Mouse (Mus musculus): ENCODE results near the gene Ascc1. TPM values are rescaled to one million over a fixed set of nuclear protein-coding genes. Genes with fewer than 3 reads are reported as not detected.
"Not testable (repeated sequence)": the region's sequence is repeated elsewhere in the genome, so short reads cannot be mapped to it uniquely, and the experiment has no call there.

Ascc1 gene
- polyA plus RNA-seq, 1 experiment from 2014 or later: 16.0 TPM

DNA sequence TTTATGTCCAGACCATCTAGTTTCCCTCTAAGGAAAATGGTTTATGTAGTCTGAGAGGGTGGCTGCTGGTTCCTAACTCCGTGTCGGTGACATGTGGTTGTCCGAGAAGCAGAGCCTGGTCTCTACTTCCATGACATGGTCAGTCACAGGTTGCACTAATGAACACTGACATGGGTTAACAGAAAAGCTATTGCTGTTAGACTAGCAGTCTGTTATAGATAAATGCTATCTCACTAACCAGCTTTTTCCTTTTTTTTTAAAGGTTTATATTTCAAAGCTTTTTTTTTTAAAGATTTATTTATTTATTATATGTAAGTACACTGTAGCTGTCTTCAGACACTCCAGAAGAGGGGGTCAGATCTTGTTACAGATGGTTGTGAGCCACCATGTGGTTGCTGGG is 3.5 kb upstream of the Ascc1 start:
- no peak overlapping the region for H3K27ac ChIP-seq (ENCODE audit: low read length)
- no peaks in the 10 kb centered on the region for H3K9me3 ChIP-seq (replicated peaks; ENCODE audit: control insufficient read depth, low read length)
- no peak for ATAC-seq (ENCODE audit: low read depth)
- no peak overlapping the region for H3K4me2 ChIP-seq (ENCODE audit: low read depth, low read length)
- no peak overlapping the region for H3K4me3 ChIP-seq (ENCODE audit: low read depth, low read length)
- H3K9ac ChIP-seq (ENCODE audit: low read depth, low read length): no peak overlapping the region
- H3K36me3 ChIP-seq (ENCODE audit: control insufficient read depth, insufficient read depth): peaks cover 8% of the 10 kb centered on the region
- no peaks in the 10 kb centered on the region for H3K27me3 ChIP-seq (ENCODE audit: control insufficient read depth, insufficient read depth, low read depth, low read length)
- peaks cover 13% of the 10 kb centered on the region for H3K4me1 ChIP-seq (ENCODE audit: control insufficient read depth, low read depth, low read length)
- 50% methylated on average over 3 of the region's 3 CpGs for WGBS (ENCODE audit: insufficient replicate concordance)

DNA sequence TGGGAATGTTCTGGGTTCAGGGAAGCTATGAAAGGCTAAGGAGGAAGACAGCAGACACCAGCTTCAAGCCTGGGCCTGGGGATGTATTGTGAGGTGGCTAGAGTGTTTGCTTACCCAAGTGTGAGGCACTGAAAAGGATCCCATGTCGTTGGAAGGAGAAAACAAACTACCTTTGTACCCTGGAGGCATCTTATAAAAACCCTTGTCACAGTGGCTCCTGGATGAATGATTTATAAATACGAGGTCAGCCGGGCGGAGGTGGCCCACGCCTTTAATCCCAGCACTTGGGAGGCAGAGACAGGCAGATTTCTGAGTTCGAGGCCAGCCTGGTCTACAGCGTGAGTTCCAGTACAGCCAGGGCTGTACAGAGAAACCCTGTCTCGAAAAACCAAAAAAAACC is 942 bp upstream of the Ascc1 start:
- H3K4me3 ChIP-seq (ENCODE audit: low read depth, low read length): peak overlapping the region; percentile 77
- H3K4me2 ChIP-seq (ENCODE audit: low read depth, low read length): peak overlapping the region; percentile 95
- peak overlapping the region; percentile 77 for H3K9ac ChIP-seq (ENCODE audit: low read depth, low read length)
- WGBS (ENCODE audit: insufficient replicate concordance): 64% methylated on average over 8 of the region's 8 CpGs
- ATAC-seq (ENCODE audit: low read depth); H3K27ac ChIP-seq (ENCODE audit: low read length); H3K36me3 ChIP-seq (ENCODE audit: control insufficient read depth, insufficient read depth); H3K9me3 ChIP-seq (replicated peaks; ENCODE audit: control insufficient read depth, low read length); H3K27me3 ChIP-seq (ENCODE audit: control insufficient read depth, insufficient read depth, low read depth, low read length): not testable (repeated sequence)
- H3K4me1 ChIP-seq (ENCODE audit: control insufficient read depth, low read depth, low read length): peaks cover 13% of the 10 kb centered on the region

DNA sequence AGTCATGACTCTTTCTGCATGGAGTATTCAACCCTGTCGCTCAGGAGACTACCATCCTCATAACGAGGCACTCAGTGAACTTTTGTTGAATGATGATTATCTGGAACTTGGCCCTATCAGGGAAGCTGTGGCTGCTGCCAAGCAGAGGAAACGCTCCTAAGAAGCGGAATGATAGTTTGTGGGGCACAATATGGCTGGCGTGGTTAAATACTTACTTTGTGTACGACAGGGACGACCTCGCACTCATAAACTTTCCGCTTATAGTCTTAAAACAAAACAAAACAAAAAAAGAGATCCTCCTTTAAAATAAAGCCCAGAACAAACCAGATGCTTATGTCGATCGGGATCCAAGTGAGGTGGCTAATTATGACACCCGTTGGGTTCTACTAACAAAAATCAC is 402 bp upstream of the Ascc1 start:
- ATAC-seq (ENCODE audit: low read depth): no peak
- WGBS (ENCODE audit: insufficient replicate concordance): 1% methylated on average over 12 of the region's 12 CpGs
- H3K4me3 ChIP-seq (ENCODE audit: low read depth, low read length): peak overlapping the region; percentile 77

DNA sequence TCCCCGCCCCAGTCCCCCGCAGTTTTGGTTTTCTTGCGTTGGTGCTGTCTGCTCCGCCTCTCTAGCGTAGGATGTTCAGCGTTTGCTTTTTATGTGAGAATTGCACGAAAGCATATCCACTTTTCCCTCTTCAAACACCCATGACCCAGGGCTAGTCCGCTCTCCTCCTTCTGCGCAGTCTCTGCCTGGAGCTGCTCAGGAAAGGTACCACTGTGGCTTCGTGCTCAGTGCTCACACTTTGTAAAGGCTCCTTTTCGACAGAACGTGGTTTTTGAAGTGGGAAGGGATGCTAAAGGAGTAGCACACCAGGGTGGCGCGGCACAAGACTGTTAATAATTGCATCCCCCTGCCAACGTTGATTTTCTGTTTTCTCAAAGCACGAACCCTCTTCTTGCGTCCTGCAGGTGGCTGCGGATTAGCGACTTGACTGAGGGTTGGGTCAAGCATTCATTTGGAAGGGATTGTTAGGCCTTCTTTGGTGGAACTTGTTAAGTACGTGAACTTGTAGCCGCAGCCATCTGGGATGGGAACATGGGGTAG is 678 bp downstream of the Ascc1 start:
- peak overlapping the region; percentile 77 for H3K4me3 ChIP-seq (ENCODE audit: low read depth, low read length)
- WGBS (ENCODE audit: insufficient replicate concordance): under 1% methylated on average over 21 of the region's 21 CpGs
- peak overlapping the region; percentile 99 for H3K27ac ChIP-seq (ENCODE audit: low read length)
- peak overlapping the region; percentile 76 for H3K9ac ChIP-seq (ENCODE audit: low read depth, low read length)
- H3K9me3 ChIP-seq (replicated peaks; ENCODE audit: control insufficient read depth, low read length): no peaks in the 10 kb centered on the region
- H3K4me1 ChIP-seq (ENCODE audit: control insufficient read depth, low read depth, low read length): peaks cover 13% of the 10 kb centered on the region
- no peaks in the 10 kb centered on the region for H3K36me3 ChIP-seq (ENCODE audit: control insufficient read depth, insufficient read depth)
- no peaks in the 10 kb centered on the region for H3K27me3 ChIP-seq (ENCODE audit: control insufficient read depth, insufficient read depth, low read depth, low read length)
- ATAC-seq (ENCODE audit: low read depth): no peak
- H3K4me2 ChIP-seq (ENCODE audit: low read depth, low read length): peak overlapping the region; percentile 95

More for the DNA sequence above, 402 bp upstream of the Ascc1 start:
- H3K9me3 ChIP-seq (replicated peaks; ENCODE audit: control insufficient read depth, low read length): no peaks in the 10 kb centered on the region
- H3K36me3 ChIP-seq (ENCODE audit: control insufficient read depth, insufficient read depth): no peaks in the 10 kb centered on the region
- no peaks in the 10 kb centered on the region for H3K27me3 ChIP-seq (ENCODE audit: control insufficient read depth, insufficient read depth, low read depth, low read length)
- peaks cover 13% of the 10 kb centered on the region for H3K4me1 ChIP-seq (ENCODE audit: control insufficient read depth, low read depth, low read length)
- H3K27ac ChIP-seq (ENCODE audit: low read length): peak overlapping the region; percentile 99
- H3K4me2 ChIP-seq (ENCODE audit: low read depth, low read length): peak overlapping the region; percentile 95
- H3K9ac ChIP-seq (ENCODE audit: low read depth, low read length): peak overlapping the region; percentile 77

DNA sequence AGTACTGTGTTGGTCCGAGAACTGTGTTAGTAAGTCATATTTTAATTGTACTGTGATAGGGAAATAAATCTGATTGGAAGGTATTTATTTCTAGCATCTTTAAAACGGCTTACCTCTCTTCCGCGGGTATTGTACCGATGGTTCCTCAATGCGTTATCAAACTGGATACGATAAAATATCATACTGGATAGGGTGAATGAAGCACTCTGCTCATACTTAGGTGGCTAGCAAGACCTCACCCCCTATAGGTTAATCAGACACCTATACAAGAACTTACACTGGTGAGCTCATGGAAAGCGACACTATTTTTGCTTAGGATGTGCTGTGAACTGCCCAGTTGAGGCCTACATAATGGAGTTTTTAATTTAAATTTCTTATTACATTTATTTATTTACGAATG is 1.2 kb downstream of the Ascc1 start:
- Histone ChIP-seq H3K9ac (ENCODE audit: low read depth, low read length) (peak overlapping the region; percentile 76), H3K36me3 (ENCODE audit: control insufficient read depth, insufficient read depth) (no peaks in the 10 kb centered on the region), H3K27ac (ENCODE audit: low read length) (peak overlapping the region; percentile 99), H3K4me1 (ENCODE audit: control insufficient read depth, low read depth, low read length) (peaks cover 13% of the 10 kb centered on the region), H3K9me3 (replicated peaks; ENCODE audit: control insufficient read depth, low read length) (no peaks in the 10 kb centered on the region), H3K4me2 (ENCODE audit: low read depth, low read length) (peak overlapping the region; percentile 95), H3K4me3 (ENCODE audit: low read depth, low read length) (peak overlapping the region; percentile 77), H3K27me3 (ENCODE audit: control insufficient read depth, insufficient read depth, low read depth, low read length) (no peaks in the 10 kb centered on the region)
- WGBS (ENCODE audit: insufficient replicate concordance): 69% methylated on average over 9 of the region's 9 CpGs
- ATAC-seq (ENCODE audit: low read depth): no peak

DNA sequence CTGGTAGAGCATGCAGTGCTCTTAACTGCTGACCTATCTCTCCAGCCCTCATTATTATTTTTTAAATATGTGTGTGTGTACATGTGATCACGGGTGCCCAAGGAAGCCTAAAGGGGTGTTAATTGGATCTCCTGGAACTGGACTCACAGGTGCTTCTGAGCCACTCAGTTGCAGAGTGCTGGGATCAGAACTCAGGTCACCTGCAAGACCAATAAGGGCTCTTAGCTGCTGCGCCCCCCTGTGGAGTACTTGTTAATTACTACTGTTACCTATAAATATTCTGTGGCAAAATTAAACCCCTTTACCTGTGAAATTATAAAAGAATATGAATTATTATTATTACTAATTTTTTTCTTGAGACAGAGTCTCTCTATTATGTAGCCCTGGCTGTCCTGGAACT is 2.7 kb downstream of the Ascc1 start:
- Histone ChIP-seq H3K4me2 (ENCODE audit: low read depth, low read length) (no peak overlapping the region), H3K27ac (ENCODE audit: low read length) (no peak overlapping the region), H3K9ac (ENCODE audit: low read depth, low read length) (no peak overlapping the region), H3K4me1 (ENCODE audit: control insufficient read depth, low read depth, low read length) (peaks cover 13% of the 10 kb centered on the region), H3K9me3 (replicated peaks; ENCODE audit: control insufficient read depth, low read length) (no peaks in the 10 kb centered on the region), H3K36me3 (ENCODE audit: control insufficient read depth, insufficient read depth) (no peaks in the 10 kb centered on the region), H3K4me3 (ENCODE audit: low read depth, low read length) (no peak overlapping the region), H3K27me3 (ENCODE audit: control insufficient read depth, insufficient read depth, low read depth, low read length) (no peaks in the 10 kb centered on the region)
- no peak for ATAC-seq (ENCODE audit: low read depth)
- WGBS (ENCODE audit: insufficient replicate concordance): 34% methylated on average over 2 of the region's 2 CpGs

DNA sequence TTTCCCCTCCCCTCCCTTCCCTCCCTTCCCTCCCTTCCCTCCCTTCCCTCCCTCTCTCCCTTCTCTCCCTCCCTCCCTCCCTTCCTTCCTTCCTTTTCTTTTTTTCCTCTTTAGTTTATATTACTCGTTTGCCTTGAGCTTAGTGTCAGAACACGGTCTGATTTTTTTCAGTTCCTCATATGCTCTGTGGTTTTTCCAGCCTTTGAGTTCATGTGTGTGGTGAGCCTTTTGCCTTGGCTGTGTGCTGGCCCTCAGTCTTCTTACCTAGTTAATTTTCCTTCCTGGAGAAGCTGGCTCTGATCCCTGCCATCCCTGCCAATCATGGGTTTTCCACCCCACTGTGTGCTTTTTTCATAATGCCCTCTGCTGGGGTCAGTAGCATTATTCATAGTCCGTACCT is 6.5 kb downstream of the Ascc1 start:
- Histone ChIP-seq H3K4me2 (ENCODE audit: low read depth, low read length) (no peak overlapping the region), H3K4me3 (ENCODE audit: low read depth, low read length) (no peak overlapping the region), H3K27ac (ENCODE audit: low read length) (no peak overlapping the region), H3K27me3 (ENCODE audit: control insufficient read depth, insufficient read depth, low read depth, low read length) (no peaks in the 10 kb centered on the region), H3K4me1 (ENCODE audit: control insufficient read depth, low read depth, low read length) (no peaks in the 10 kb centered on the region; the same call in 1 of the 2 replicates), H3K36me3 (ENCODE audit: control insufficient read depth, insufficient read depth) (no peaks in the 10 kb centered on the region), H3K9ac (ENCODE audit: low read depth, low read length) (no peak overlapping the region), H3K9me3 (replicated peaks; ENCODE audit: control insufficient read depth, low read length) (no peaks in the 10 kb centered on the region)
- 50% methylated on average over 3 of the region's 3 CpGs for WGBS (ENCODE audit: insufficient replicate concordance)
- ATAC-seq (ENCODE audit: low read depth): no peak

DNA sequence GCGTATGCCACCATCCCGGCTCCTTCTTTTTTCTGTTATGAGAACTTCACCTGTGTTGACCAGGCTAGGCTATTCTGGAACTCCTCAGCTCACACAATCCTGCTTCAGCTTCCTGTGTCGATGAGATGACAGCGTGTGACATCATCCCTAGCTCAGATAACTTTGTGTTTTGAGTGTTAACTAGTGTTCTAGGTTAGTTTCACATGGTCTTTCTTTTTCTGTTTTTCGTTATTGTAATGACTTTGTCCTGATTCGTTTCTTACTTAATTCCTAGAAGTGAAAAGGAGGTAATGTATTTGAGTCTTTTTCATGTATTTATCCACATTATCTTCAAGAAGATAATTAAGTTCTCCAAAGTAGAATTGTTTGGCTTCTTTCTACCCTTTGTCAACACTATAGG is 13.6 kb downstream of the Ascc1 start:
- Histone ChIP-seq H3K4me2 (ENCODE audit: low read depth, low read length) (no peak overlapping the region), H3K27ac (ENCODE audit: low read length) (no peak overlapping the region), H3K4me3 (ENCODE audit: low read depth, low read length) (no peak overlapping the region), H3K36me3 (ENCODE audit: control insufficient read depth, insufficient read depth) (peaks cover 3% of the 10 kb centered on the region; the same call in 1 of the 2 replicates), H3K9ac (ENCODE audit: low read depth, low read length) (no peak overlapping the region), H3K27me3 (ENCODE audit: control insufficient read depth, insufficient read depth, low read depth, low read length) (no peaks in the 10 kb centered on the region), H3K9me3 (replicated peaks; ENCODE audit: control insufficient read depth, low read length) (no peaks in the 10 kb centered on the region), H3K4me1 (ENCODE audit: control insufficient read depth, low read depth, low read length) (no peaks in the 10 kb centered on the region)
- 80% methylated on average over 6 of the region's 6 CpGs for WGBS (ENCODE audit: insufficient replicate concordance)
- no peak for ATAC-seq (ENCODE audit: low read depth)

DNA sequence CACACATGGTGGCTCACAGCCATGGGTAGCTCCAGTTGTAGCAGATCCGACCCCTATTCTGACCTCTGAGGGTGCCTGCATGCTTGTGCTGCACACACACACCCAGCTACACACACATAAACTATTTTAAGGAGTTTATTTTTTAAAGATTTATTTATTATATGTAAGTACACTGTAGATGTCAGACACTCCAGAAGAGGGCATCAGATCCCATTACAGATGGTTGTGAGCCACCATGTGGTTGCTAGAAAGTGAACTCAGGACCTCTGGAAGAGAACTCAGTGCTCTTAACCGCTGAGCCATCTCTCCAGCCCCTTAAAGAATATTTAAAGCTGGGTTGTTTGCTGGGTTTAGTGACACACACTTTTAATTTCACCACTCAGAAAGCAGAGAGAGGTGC is 16.7 kb downstream of the Ascc1 start:
- WGBS (ENCODE audit: insufficient replicate concordance): 62% methylated on average over 2 of the region's 2 CpGs
- no peak for ATAC-seq (ENCODE audit: low read depth)

More for the DNA sequence above, 16.7 kb downstream of the Ascc1 start:
- no peaks in the 10 kb centered on the region for H3K9me3 ChIP-seq (replicated peaks; ENCODE audit: control insufficient read depth, low read length)
- H3K4me3 ChIP-seq (ENCODE audit: low read depth, low read length): no peak overlapping the region
- no peak overlapping the region for H3K4me2 ChIP-seq (ENCODE audit: low read depth, low read length)
- no peaks in the 10 kb centered on the region for H3K4me1 ChIP-seq (ENCODE audit: control insufficient read depth, low read depth, low read length)
- peaks cover 3% of the 10 kb centered on the region; the same call in 1 of the 2 replicates for H3K36me3 ChIP-seq (ENCODE audit: control insufficient read depth, insufficient read depth)
- no peak overlapping the region for H3K27ac ChIP-seq (ENCODE audit: low read length)
- H3K27me3 ChIP-seq (ENCODE audit: control insufficient read depth, insufficient read depth, low read depth, low read length): no peaks in the 10 kb centered on the region
- H3K9ac ChIP-seq (ENCODE audit: low read depth, low read length): no peak overlapping the region
